Mouse (Mus musculus): Measurements from ENCODE around the gene Rabgef1.

GRCm38 (mm10) chr5:130256678-130257271, 85.2 kb downstream of the Rabgef1 start:
- TF ChIP-seq EP300 (IDR thresholded peaks at IDR 0.05; ENCODE audit: low read depth) = 0 out of 2 replicates have a peak, but pooled peaks have one; percentile 17
- no peak for TF ChIP-seq CTCF (IDR thresholded peaks at IDR 0.05; ENCODE audit: low read depth)
